Mouse (Mus musculus) liver, adult 2 months (tissue): Measurements from ENCODE around the gene Amd1. TPM values are rescaled to one million over a fixed set of nuclear protein-coding genes. Genes with fewer than 3 reads are reported as not detected.

Source experiments
- DNase-seq: peaks from one replicate; pipeline ENCODE4 v3.0.0-alpha.2; 2011; ENCODE audit warnings: low read depth, low spot score; ENCODE audit errors: extremely low read depth
- H3K27ac ChIP-seq: fragments of 200-500 bp; replicated peaks from 2 replicates; pipeline ENCODE4 v1.5.1; 2012; ENCODE audit warnings: low read depth, mild to moderate bottlenecking, control low read depth, inconsistent platforms, low read length; ENCODE audit not compliant: insufficient read depth
- H3K27me3 ChIP-seq: fragments of 200-500 bp; 2 replicates; pipeline ENCODE4 v1.6.1; 2012; ENCODE audit warnings: mild to moderate bottlenecking, moderate library complexity, low read length, inconsistent platforms; ENCODE audit not compliant: control insufficient read depth, insufficient read depth
- H3K36me3 ChIP-seq: fragments of 200-500 bp; 2 replicates; pipeline ENCODE4 v1.6.1; 2012; ENCODE audit warnings: low read length, inconsistent platforms; ENCODE audit not compliant: control insufficient read depth, insufficient read depth
- H3K4me1 ChIP-seq: fragments of 200-500 bp; 2 replicates; pipeline ENCODE4 v1.6.1; 2011; ENCODE audit warnings: low read length; ENCODE audit not compliant: control insufficient read depth, insufficient read depth
- H3K4me3 ChIP-seq: fragments of 200-500 bp; 2 replicates; pipeline ENCODE4 v1.5.1; 2011; ENCODE audit warnings: low read depth, mild to moderate bottlenecking, control low read depth, low read length, moderate library complexity; ENCODE audit not compliant: insufficient read depth
- H3K79me2 ChIP-seq: fragments of 200-500 bp; 2 replicates; pipeline ENCODE4 v1.6.1; 2012; ENCODE audit warnings: inconsistent platforms, mild to moderate bottlenecking, low read length, moderate library complexity; ENCODE audit not compliant: control insufficient read depth, insufficient read depth
- H3K9ac ChIP-seq: fragments of 200-500 bp; 2 replicates; pipeline ENCODE4 v1.6.1; 2012; ENCODE audit warnings: low read depth, mild to moderate bottlenecking, control low read depth, inconsistent platforms, low read length
- CTCF ChIP-seq: fragments of 200-500 bp; IDR thresholded peaks from 2 replicates; pipeline ENCODE4 v1.5.1; 2011; ENCODE audit warnings: low read depth, low read length, control low read depth
- POLR2A ChIP-seq: fragments of 200-500 bp; IDR thresholded peaks from 2 replicates; pipeline ENCODE4 v1.6.1; 2011; ENCODE audit warnings: low read length, control low read depth; ENCODE audit not compliant: insufficient read depth; ENCODE audit errors: extremely low read depth
- WGBS: fragments of 180-500 bp; shearing (Covaris S2); methylation state at CpG from one replicate; pipeline ENCODE4 v1.1.7; 2018; 5-methylcytosine and 5-hydroxymethylcytosine counted together
- polyA plus RNA-seq: library from polyadenylated mRNA; depleted of rRNA; stranded (reverse); fragments of >200 nt; gene quantifications from 2 replicates; pipeline ENCODE4 v1.2.3, GENCODE M21; 2012
- total RNA-seq: library from RNA; depleted of rRNA; stranded (reverse); fragments of >200 nt; gene quantifications from 2 replicates; pipeline ENCODE4 v1.2.3, GENCODE M21; 2014

Gene Amd1
- total and polyA plus RNA-seq, 2 experiments = 6.9 to 27.1 TPM

DNA sequence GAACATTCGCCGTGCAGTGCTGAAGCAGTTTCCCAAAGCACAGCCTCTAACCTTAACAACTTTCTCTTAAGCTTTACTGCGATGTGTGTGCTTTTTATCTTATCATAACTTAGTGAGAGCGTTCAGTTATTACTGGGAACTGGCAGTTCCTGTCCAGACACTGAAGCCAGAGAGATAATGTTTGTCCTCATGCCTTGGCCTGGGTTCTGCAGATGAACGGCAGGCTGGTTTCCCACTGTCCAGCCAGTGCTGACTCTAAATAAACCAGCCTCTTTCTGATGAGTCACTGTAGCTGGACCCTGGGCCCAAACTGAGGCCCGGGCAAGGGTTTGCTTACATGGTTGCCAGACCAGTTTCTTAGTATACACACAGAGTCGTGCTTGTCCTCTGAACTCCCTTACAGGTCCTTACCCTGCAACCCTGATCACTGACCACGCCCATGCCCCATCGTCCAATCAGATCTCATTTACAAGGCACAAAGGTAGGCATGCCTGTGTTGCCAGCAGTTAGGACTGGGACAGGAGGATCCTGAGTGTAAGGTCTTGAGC lies 26.1 kb upstream of the Amd1 start:
- 14% methylated on average over 9 of the region's 9 CpGs for WGBS
- Histone ChIP-seq H3K36me3 (no peaks in the 10 kb centered on the region), H3K9ac (peak overlapping the region; percentile 12; the same call in 1 of the 2 replicates), H3K4me1 (peaks cover 6% of the 10 kb centered on the region), H3K27me3 (no peaks in the 10 kb centered on the region), H3K79me2 (no peaks in the 10 kb centered on the region), H3K27ac (peak overlapping the region; percentile 90), H3K4me3 (no peak overlapping the region)
- no peak for TF ChIP-seq CTCF
- no peak for TF ChIP-seq POLR2A
- peak; percentile 99 for DNase-seq

DNA sequence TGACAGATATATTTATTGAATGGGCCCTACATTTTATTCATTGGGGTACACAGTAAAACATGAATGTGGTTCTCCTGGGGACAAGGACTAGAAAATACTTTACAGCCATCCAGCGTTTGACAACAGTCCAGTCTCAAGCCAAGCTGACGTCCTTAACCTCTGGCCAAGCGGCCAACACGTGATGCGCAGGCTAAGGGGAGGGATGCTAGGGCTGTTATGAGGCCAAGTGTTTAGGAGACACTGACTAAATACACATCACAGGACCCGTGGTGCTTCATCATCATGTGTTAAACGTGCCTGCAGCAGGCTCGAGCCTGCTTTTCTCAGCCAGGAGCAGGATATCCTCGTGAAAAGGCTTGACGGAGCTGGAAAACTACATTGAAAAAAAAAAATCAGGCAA lies 18.3 kb upstream of the Amd1 start:
- TF ChIP-seq POLR2A (no peak), CTCF (no peak)
- Histone ChIP-seq H3K4me1 (peaks cover 2% of the 10 kb centered on the region; the same call in 1 of the 2 replicates), H3K4me3 (no peak overlapping the region), H3K79me2 (no peaks in the 10 kb centered on the region), H3K27ac (no peak overlapping the region), H3K27me3 (no peaks in the 10 kb centered on the region), H3K9ac (no peak overlapping the region), H3K36me3 (no peaks in the 10 kb centered on the region)
- whole genome bisulfite sequencing = 95% methylated on average over 10 of the region's 10 CpGs
- DNase-seq = no peak

DNA sequence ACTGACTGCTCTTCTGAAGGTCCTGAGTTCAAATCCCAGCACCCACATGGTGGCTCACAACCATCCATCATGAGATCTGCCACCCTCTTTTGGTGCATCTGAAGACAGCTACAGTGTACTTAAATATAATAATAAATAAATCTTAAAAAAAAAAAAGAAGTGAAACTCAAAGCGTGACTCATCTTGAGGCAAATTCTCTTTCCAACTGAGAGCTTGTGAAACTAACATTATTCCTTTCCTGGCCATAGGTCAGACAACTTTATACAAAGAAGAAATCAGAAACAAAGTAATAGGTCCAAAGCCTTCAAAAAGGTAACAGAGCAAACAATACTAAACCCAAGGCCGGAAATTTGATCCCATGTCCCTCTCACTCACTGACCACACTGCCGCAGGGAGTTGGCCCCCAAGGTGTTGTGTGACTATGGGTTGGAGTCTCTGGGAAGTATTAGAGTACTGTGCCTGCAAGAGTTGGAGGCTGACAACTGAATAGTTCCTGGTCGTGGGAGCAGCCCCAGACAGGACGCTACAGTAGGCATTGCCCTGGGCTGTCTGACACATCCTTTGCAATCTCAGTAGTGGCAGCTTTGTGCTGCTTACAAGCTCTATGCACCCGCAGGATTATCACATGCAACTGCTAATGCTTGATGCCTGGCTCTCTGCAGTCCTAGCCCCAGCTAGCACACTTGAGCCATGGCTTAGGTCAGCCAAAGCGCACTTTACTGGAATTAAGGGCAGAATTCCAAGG lies 15.0 kb upstream of the Amd1 start:
- Histone ChIP-seq H3K9ac (no peak overlapping the region), H3K36me3 (no peaks in the 10 kb centered on the region), H3K27ac (no peak overlapping the region), H3K4me3 (no peak overlapping the region), H3K79me2 (no peaks in the 10 kb centered on the region), H3K4me1 (peaks cover 2% of the 10 kb centered on the region; the same call in 1 of the 2 replicates), H3K27me3 (no peaks in the 10 kb centered on the region)
- peak; percentile 46 for DNase-seq
- 54% methylated on average over 7 of the region's 7 CpGs for WGBS
- TF ChIP-seq CTCF (no peak), POLR2A (no peak)

DNA sequence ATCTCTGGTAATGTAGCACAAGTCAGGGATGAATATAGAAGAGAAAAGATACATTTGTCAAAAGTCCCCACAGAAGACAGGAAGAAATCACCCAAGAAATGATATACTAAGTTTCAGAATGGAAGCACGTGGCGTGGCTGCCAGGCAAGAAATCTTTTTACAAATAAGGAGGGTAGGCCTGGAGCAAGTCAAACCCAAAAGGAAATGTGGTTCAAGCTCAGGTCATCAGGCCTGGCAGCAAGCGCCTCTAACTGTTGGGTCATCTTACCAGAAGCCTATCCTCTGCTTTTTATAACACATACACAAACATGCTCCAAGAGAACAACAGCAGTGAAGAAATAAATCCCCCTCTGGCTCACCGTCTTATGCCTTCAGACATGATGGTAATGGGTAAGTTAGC lies 10.8 kb upstream of the Amd1 start:
- DNase-seq = no peak
- Histone ChIP-seq H3K9ac (no peak overlapping the region), H3K4me3 (no peak overlapping the region), H3K79me2 (no peaks in the 10 kb centered on the region), H3K27ac (no peak overlapping the region), H3K36me3 (no peaks in the 10 kb centered on the region), H3K27me3 (no peaks in the 10 kb centered on the region), H3K4me1 (peaks cover 5% of the 10 kb centered on the region)
- TF ChIP-seq POLR2A = no peak
- WGBS = 83% methylated on average over 4 of the region's 4 CpGs

DNA sequence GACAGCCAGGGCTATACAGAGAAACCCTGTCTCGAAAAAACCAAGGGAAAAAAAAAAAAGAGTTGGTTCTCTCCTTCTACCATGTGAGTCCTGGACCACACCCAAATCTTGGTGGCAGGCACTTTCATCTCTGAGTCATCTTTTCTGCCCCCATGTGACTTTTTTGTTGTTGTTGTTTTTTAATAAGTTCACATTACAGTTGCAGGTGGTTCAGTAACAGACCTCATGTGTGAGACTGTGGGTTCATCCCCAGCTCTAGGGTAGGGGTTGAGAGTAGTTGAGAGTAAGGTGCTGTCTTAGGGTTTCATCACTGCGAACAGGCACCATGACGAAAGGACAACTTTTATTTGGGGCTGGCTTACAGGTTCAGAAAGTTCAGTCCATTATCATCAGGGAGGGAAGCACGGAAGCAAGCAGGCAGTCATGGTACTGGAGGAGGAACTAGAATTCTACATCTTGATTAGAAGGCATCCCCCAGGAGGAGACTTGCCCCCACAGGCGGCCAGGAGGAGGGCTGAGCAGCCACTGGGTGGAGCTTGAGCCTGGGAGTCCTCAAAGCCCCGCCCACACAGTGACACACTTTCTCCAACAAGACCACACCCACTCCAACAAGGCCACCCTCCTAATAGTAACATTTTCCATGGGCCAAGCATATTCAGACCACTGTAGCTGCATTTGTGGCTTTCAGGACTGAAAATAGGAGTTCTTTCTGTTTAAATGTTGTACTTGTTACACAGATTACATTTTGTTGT lies 8.1 kb upstream of the Amd1 start:
- H3K79me2 ChIP-seq = no peaks in the 10 kb centered on the region
- no peaks in the 10 kb centered on the region for H3K27me3 ChIP-seq
- TF ChIP-seq POLR2A (no peak), CTCF (no peak)
- H3K36me3 ChIP-seq = no peaks in the 10 kb centered on the region
- 68% methylated on average over 6 of the region's 6 CpGs for WGBS
- no peak overlapping the region for H3K27ac ChIP-seq
- H3K4me1 ChIP-seq = peaks cover 4% of the 10 kb centered on the region
- DNase-seq = no peak
- no peak overlapping the region for H3K4me3 ChIP-seq
- H3K9ac ChIP-seq = no peak overlapping the region
